Mouse (Mus musculus) c-Kit-positive CD71-positive TER-119-negative erythroid progenitor cells, embryonic 14.5 days (primary cell): Measurements from ENCODE around the gene Med9.
"Not testable (repeated sequence)": the region's sequence is repeated elsewhere in the genome, so short reads cannot be mapped to it uniquely, and the experiment has no call there.

Experiments used
- DNase-seq: peaks from one replicate; pipeline ENCODE4 v3.0.0-alpha.2; 2013; ENCODE audit warnings: low read depth

The Med9 gene

GRCm38 (mm10) chr11:59944855-59945254 lies 3.2 kb upstream of the Med9 start:
- DNase-seq = not testable (repeated sequence)

GRCm38 (mm10) chr11:59948401-59948767 lies 378 bp downstream of the Med9 start:
- no peak for DNase-seq

- DNase-seq = no peak
Observed at GRCm38 (mm10) chr11:59952892-59953291, 4.9 kb downstream of the Med9 start.

- DNase-seq = no peak
Observed at GRCm38 (mm10) chr11:59956749-59957148, 8.7 kb downstream of the Med9 start.

GRCm38 (mm10) chr11:59959453-59959852 lies 11.4 kb downstream of the Med9 start:
- no peak for DNase-seq

- DNase-seq = no peak
Observed at GRCm38 (mm10) chr11:59960476-59961337, 12.7 kb downstream of the Med9 start.

DNA sequence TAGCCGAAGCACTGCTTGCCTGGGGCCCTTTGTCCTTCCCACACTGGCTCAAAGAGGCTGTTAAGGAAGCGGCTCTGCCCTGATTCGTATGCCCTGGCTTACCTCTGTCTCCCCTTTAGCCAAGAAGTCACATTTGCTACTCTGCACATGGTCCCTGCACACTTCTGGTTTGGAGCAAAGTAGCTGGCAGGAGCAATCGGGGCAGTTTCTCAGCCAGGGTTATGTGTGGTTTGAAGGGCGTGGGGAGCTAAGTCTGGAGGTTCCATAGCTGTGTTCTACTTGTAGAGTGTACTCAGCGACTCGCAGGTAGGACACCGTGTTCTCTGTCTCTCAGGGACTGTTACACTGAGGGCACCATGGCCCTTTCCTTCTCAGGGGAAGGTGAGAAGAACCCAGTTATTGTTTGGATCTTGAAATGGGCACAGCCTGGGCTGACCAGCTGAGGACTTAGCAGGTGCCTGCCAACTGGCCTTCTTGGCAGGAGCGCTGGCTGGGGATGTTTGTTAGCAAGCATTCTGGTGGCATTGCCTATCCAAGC lies 13.4 kb downstream of the Med9 start:
- DNase-seq = no peak

- DNase-seq = no peak
Observed at GRCm38 (mm10) chr11:59962590-59962989, 14.6 kb downstream of the Med9 start.

DNA sequence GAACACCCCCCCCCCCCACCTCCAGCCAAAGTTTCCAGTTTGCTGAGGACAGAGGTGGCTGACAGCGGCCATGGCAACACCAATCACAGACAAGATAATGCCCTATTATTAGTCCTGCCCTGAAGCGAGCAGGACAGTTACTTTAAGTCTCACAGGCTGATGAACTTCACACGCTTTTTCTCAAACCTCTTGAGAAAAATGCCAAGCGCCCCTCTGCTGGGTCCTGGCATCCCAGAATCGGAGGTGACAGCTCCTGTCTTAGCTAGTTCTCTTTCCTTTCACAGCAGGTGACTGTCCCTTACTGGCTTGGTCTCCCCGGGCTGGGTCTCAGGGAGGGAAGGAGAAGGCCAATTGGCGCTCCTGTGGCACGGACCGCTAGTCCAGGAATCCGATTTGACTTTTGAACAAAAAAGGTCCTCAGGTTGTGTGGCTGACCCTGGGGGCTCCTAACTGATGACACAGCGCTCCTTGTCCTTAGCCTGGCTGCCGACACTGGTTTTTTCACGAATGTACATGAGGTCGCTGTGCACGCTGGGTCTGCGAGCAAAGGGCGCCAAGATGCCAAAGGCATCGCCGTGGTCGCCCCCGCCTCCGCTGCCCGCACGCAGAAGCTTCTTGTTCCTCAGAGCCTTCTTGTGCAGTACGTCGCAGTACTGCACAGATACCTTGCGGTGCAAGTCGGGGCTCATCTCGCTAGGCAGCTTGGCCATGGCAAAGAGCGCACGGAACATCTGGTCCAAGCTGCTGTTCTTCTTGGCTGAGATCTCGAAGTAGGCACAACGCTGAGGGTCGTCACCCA lies 15.6 kb downstream of the Med9 start:
- DNase-seq = no peak

GRCm38 (mm10) chr11:59964163-59964758 lies 16.3 kb downstream of the Med9 start:
- DNase-seq = no peak

GRCm38 (mm10) chr11:59964818-59965217 lies 16.8 kb downstream of the Med9 start, which contains the start of gene Rasd1:
Gene Rasd1 (minus strand): TSS chr11:59964944.
- DNase-seq = peak; percentile 68

DNA sequence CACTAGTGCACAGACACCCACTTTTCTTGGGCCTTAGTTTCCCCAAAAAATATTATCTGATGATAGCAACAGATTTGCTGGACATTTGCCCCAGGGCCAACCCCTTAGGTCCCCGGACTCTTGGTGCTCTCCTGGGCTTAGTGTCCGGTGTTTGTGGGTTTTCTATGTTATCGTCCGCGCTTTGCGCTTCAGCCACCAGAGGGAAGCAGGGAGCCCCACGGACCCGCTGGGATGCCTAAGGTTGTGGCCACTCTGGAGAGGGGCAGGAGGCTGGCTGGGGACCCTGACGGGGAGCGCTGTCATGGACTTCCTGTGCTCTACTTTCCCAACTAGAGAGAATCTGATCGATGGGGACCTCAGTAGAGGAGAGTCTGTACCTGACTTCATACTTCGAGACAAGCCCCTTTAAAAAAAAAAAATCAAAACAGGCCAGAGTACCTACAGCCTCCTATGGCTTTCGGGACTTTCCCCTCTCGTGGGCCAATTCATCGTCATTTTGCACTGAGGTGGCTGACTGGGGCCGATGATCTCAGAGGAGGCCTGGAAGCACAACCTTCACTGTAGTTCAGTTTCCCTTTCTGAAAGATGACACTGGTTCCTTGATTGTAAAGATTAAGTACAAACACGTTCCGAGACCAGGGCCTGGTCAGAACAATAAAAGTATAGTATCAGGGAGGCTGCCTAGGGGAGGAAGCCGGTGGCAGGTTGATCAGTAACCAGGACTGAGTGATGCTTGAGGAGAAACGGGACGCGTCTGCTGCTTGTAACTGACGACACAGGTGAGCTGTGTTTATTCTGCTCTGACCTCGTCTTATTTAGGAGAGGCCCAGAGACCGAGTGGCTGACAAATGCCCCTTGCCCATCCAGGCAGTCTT lies 17.5 kb downstream of the Med9 start:
- no peak for DNase-seq

- no peak for DNase-seq
Observed at GRCm38 (mm10) chr11:59966102-59966483, 18.1 kb downstream of the Med9 start.

- no peak for DNase-seq
Observed at GRCm38 (mm10) chr11:59967765-59968164, 19.8 kb downstream of the Med9 start.

DNA sequence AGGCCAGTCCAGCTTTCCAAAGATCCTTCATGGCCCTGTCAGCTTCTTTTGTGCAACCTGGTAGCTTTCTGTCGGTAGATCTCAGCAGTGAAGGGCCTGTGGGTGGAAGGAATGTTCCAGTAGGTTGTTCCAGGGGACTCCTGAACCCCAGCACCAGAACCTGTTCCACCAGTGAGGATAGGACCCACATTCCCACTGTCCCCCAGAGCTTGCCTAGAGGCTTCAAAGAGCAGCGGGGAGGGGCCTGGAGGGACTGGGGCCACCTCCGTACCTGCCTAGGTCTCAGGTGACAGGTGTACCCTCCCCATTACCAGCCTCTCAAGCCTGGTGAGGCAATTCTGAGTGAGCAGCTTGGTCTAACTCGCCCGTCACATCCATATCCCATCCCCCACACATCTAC lies 22.8 kb downstream of the Med9 start:
- no peak for DNase-seq

GRCm38 (mm10) chr11:59971691-59972090 lies 23.7 kb downstream of the Med9 start:
- DNase-seq = no peak

GRCm38 (mm10) chr11:59973389-59973788 lies 25.4 kb downstream of the Med9 start:
- DNase-seq = no peak

DNA sequence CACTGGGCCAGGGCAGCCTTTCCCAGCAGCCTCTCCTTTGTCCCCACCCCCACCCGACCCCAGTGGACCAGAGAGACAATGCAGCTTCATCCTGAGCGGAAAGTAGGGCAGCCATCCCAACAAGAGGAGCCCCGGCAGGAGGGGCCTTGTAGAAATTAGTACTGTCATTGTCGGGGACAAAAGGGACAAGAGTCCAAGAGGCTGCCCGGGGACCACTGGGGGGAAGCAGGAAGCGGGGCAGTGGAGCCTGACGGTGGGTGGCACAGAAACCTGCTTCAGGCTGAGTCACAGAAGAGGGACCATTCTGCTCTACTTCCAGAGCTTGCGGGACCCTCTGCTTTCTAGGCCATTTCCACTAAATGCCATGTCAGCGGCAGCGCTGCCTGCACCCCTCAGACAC lies 27.2 kb downstream of the Med9 start:
- DNase-seq = no peak

DNA sequence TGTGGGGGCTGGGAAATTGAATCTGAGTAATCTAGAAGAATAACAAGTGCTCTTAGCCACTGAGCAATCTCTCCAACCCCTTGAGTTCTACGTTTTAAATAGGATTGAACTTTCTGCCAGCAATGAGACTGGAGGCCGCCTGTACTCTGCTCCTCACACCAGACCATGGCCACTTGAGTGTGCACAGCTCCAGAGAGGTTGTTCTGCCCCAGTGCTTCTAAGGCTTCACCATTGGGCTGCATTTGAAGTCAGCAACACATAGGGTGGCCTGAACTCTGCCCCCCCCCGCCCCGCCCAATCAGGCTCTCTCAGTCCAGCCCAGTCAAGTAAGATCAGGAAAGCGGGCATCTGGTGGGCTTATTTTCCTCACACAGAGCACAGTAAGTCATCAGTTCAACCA lies 29.8 kb downstream of the Med9 start:
- no peak for DNase-seq

GRCm38 (mm10) chr11:59989406-59989805 lies 41.4 kb downstream of the Med9 start:
- no peak for DNase-seq

GRCm38 (mm10) chr11:59991365-59991764 lies 43.4 kb downstream of the Med9 start:
- DNase-seq = no peak

GRCm38 (mm10) chr11:59994318-59994717 lies 46.3 kb downstream of the Med9 start:
- no peak for DNase-seq
